Mouse (Mus musculus) kidney, embryonic 16.5 days (tissue): ENCODE measurements around the gene Akt1. TPM values are rescaled to one million over a fixed set of nuclear protein-coding genes. Genes with fewer than 3 reads are reported as not detected.
A peak's percentile ranks its signal among the peaks of the same experiment; 100 is the strongest.

Experiments
- ATAC-seq: fragments of 200-750 bp; cut with Nextera tagmentation; 2 replicates; pipeline ENCODE4 v1.8.0; 2017; ENCODE audit warnings: moderate TSS enrichment; ENCODE audit not compliant: low FRiP score, low TSS enrichment
- H3K27ac ChIP-seq: fragments of 300-500 bp; sonication (generic); 2 replicates; pipeline ENCODE4 v1.5.1; 2014; ENCODE audit warnings: low read length
- H3K27me3 ChIP-seq: fragments of 300-500 bp; sonication (generic); 2 replicates; pipeline ENCODE4 v1.6.1; 2014; ENCODE audit warnings: low read length, control low read depth, mixed read lengths; ENCODE audit not compliant: insufficient read depth
- H3K36me3 ChIP-seq: fragments of 300-500 bp; sonication (generic); 2 replicates; pipeline ENCODE4 v1.6.1; 2014; ENCODE audit warnings: low read length, control low read depth, mixed read lengths; ENCODE audit not compliant: insufficient read depth
- H3K4me1 ChIP-seq: fragments of 300-500 bp; sonication (generic); 2 replicates; pipeline ENCODE4 v1.6.1; 2014; ENCODE audit warnings: low read length, control low read depth, mixed read lengths; ENCODE audit not compliant: insufficient read depth
- H3K4me2 ChIP-seq: fragments of 300-500 bp; sonication (generic); replicated peaks from 2 replicates; pipeline ENCODE4 v1.6.1; 2014; ENCODE audit warnings: low read depth, low read length
- H3K4me3 ChIP-seq: fragments of 300-500 bp; sonication (generic); 2 replicates; pipeline ENCODE4 v1.5.1; 2014; ENCODE audit warnings: mild to moderate bottlenecking, low read length
- H3K9ac ChIP-seq: fragments of 300-500 bp; sonication (generic); replicated peaks from 2 replicates; pipeline ENCODE4 v1.6.1; 2014; ENCODE audit warnings: low read length
- H3K9me3 ChIP-seq: fragments of 300-500 bp; sonication (generic); 2 replicates; pipeline ENCODE4 v1.6.1; 2016; ENCODE audit warnings: low read length, control low read depth
- WGBS: fragments of 180-500 bp; shearing (Covaris S2); extraction: QIAGEN DNeasy Blood & Tissue Kit; methylation state at CpG from one replicate; pipeline ENCODE4 v1.1.7; 2014; 5-methylcytosine and 5-hydroxymethylcytosine counted together
- polyA plus RNA-seq: library from polyadenylated mRNA; unstranded; fragments of >200 nt; fragmentation: Nextera tagmentation; extraction: Ambion mirVana; gene quantifications from 2 replicates; pipeline ENCODE4 v1.2.1, GENCODE M21; 2015

Akt1 gene
- polyA plus RNA-seq, 1 experiment from 2014 or later, result 49.5 TPM

DNA sequence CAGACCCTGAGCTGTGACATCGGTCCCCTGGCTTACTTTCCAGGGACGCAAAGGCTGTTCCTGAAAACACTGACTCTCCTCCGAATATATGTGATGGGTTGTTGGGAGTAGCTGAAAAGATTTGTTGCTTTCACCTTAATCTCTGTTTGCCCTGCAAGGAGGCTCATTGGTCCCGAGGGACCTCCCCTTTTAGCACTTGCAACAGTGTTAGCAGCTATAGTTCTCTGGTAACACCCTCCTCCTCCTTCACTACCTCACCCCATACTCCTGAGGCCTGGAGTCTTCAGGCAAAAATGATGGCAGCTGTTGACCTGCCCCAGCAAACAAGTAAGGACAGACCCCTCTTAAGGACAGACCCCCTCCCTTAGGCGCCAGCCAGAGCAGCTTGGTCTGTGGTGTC is 44.3 kb upstream of the Akt1 start:
- H3K4me1 ChIP-seq, result peaks cover 34% of the 10 kb centered on the region
- no peak overlapping the region for H3K4me3 ChIP-seq
- no peak overlapping the region for H3K27ac ChIP-seq
- no peaks in the 10 kb centered on the region for H3K27me3 ChIP-seq
- H3K36me3 ChIP-seq, result no peaks in the 10 kb centered on the region
- H3K9ac ChIP-seq, result no peak overlapping the region
- H3K4me2 ChIP-seq, result no peak overlapping the region
- H3K9me3 ChIP-seq, result no peaks in the 10 kb centered on the region
- no peak for ATAC-seq
- WGBS, result 42% methylated on average over 5 of the region's 5 CpGs

DNA sequence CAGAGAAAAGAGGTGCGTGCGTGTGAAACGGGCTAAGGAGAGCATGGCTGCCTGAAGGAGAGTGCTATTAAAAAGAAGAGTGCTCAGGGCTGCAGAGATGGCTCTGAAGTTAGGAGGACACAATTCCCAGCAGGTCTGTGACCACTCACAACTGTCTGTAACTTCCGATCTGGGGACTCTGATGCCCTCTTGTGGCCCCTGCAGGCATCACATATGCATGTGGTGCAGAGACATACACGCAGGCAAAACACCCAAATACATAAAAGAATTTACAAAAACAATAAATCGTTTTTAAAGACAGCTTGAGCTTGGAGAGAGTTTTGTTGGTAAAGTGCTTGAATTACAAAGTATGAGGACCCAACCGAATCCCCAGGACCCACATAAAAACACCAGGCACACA is 42.5 kb upstream of the Akt1 start:
- Histone ChIP-seq H3K4me3 (no peak overlapping the region), H3K9me3 (no peaks in the 10 kb centered on the region), H3K9ac (no peak overlapping the region), H3K27ac (no peak overlapping the region), H3K36me3 (no peaks in the 10 kb centered on the region), H3K4me2 (no peak overlapping the region), H3K4me1 (peaks cover 26% of the 10 kb centered on the region), H3K27me3 (no peaks in the 10 kb centered on the region)
- WGBS, result 37% methylated on average over 7 of the region's 7 CpGs
- no peak for ATAC-seq

DNA sequence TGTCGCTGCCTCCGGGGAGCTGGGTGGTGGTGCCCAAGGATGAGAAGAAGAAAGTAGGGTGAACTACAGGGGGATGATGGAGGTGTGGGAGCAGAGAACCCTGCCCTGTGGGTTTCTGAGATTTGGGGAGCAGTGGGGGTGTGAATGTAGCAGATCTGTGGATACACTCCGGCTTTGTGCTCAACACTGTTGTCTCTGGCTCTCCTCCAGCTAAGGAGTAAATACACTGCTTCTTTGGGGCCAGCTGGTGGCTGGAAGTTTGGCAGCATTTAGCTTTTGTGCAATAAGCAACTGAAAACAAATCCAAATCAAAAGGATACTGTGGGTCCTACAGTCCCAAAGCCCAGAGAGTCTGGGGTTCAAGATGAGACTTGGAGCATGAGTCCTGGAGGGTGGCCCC is 39.3 kb upstream of the Akt1 start:
- Histone ChIP-seq H3K4me2 (no peak overlapping the region), H3K36me3 (no peaks in the 10 kb centered on the region), H3K27ac (no peak overlapping the region), H3K4me1 (peaks cover 2% of the 10 kb centered on the region), H3K9me3 (no peaks in the 10 kb centered on the region), H3K27me3 (no peaks in the 10 kb centered on the region), H3K9ac (no peak overlapping the region), H3K4me3 (no peak overlapping the region)
- 54% methylated on average over 3 of the region's 3 CpGs for WGBS
- ATAC-seq, result no peak

DNA sequence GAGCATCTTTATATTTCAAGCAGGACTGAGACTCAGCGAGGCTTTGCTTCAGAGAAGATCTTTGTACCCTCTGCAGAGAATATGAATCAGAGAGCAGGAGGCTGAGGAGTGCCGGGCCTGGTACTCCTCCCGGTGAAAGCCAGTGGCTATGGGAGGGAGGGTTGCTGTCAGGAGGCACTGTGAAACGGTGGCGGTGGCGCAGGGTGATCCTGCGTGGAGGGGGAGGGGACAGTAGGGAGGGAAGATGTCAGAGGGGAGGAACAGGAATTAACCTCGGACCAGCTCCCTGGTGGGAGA is 32.8 kb upstream of the Akt1 start:
- Histone ChIP-seq H3K4me2 (no peak overlapping the region), H3K9me3 (no peaks in the 10 kb centered on the region), H3K4me3 (no peak overlapping the region), H3K9ac (no peak overlapping the region), H3K27me3 (peaks cover 11% of the 10 kb centered on the region; the same call in 1 of the 2 replicates), H3K27ac (no peak overlapping the region), H3K4me1 (peaks cover 15% of the 10 kb centered on the region), H3K36me3 (no peaks in the 10 kb centered on the region)
- 23% methylated on average over 8 of the region's 8 CpGs for WGBS
- peak; percentile 29; the same call in 1 of the 2 replicates for ATAC-seq

DNA sequence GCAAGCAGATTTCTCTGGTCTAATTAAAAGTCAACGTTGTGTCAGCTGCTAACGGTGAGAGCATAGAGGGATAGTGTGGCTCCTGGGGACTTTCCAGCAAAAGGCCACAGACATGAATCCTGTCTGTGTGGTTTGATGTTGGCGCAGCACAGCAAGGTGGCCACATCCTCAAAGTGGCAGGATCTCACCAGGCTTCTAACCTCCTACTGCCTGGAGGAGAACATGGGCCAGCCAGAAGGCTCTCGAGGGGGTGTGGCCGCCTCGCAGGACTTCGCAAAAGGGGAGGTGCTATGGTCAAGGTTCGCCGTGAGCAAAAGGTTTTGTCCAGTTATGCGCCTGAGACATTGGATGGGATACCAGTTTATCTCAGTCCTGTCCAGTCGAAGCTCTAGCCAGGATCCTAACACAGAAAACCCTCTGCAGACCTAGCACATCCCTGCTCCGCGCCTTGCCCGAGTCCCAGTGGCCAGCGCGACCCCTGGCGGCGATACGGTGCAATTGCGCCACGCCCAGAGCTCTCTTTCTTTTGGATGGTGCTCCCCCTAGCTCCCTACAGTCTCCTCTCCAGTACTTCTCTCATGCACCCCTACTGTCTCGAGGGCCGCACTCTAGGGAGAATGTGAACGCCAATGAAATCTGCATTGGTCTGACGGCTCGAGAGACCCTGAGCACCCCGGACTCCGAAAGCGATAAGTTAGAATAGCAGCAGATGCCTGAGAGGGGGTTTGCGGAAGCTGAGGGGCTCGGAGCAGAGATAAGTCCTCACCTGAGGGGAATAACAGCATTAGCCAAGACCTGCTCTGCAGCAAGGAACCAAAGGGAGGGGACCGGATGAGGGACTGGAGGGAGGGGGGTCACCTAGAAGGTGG is 32.3 kb upstream of the Akt1 start:
- peaks cover 11% of the 10 kb centered on the region; the same call in 1 of the 2 replicates for H3K27me3 ChIP-seq
- H3K4me3 ChIP-seq, result peak overlapping the region; percentile 28
- no peaks in the 10 kb centered on the region for H3K36me3 ChIP-seq
- WGBS, result 13% methylated on average over 32 of the region's 32 CpGs
- peak; percentile 87 for ATAC-seq
- no peak overlapping the region for H3K27ac ChIP-seq
- peak overlapping the region; percentile 53 for H3K4me2 ChIP-seq
- peaks cover 15% of the 10 kb centered on the region for H3K4me1 ChIP-seq
- H3K9me3 ChIP-seq, result no peaks in the 10 kb centered on the region
- peak overlapping the region; percentile 48; the same call in 1 of the 2 replicates for H3K9ac ChIP-seq

DNA sequence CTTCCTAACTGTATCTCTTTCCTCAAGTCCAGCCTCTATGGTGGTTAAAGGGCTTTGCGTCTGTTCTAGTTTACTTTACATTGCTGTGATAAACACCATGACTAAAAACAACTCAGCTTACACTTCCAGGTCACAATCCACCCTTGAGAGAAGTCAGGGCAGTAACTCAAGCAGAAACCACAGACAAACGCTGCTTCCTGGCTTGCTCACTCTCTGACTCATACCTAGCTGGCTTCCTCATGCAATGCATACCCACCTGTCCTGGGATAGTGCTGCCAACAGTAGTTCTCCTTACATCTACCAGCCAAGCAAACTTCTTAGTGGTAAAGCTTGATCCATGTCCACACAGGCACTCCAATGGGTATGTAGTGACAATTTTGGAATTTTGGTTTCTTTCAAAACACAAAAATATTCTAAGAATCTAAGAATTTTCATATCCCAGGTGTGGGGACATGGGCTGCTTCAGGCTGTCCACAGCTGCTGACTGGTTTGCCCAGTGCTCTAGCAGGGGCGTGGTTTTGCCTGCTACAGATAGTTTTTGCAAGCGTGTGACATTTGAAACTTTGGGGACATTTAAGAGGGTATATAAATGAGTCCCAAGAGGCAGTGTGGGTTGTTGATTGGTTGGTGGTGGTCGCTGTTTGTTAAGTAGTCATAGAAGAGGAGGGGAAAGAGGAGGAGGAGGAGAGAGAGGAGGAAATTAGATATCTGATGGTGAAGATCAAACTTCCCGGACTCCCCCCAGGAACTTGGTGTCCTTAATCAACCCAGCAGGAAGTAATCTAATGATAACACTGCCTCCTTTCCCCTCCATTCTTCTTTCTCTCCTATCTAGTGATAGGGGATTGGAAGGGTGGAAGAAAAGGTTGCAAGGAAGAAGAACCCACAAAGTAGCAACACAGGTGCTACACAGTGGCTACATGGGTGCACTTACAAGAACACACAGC is 28.0 kb upstream of the Akt1 start:
- 20% methylated on average over 6 of the region's 6 CpGs for WGBS
- H3K27ac ChIP-seq, result no peak overlapping the region

DNA sequence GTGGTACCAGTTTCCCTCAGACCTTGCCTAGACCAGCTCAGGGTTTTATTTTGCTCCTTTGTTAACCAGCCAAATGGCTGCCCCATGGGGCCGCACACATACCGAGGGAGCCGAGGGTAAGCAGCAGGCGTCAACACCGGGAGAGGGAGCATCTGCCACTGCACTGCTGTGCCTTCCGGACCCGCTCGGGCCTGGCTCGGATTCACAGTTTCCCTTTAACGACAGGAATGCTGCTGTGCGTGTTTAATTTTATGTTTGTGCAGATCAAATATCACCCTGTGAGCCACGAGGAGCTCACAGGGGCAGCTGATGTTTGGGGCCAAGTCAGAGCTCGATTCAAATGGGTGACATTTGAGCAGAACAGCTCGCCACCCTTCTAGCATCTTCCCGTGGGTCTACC is 25.8 kb upstream of the Akt1 start:
- no peaks in the 10 kb centered on the region for H3K9me3 ChIP-seq
- H3K27me3 ChIP-seq, result peaks cover 11% of the 10 kb centered on the region
- H3K27ac ChIP-seq, result no peak overlapping the region
- H3K9ac ChIP-seq, result peak overlapping the region; percentile 23
- peak overlapping the region; percentile 28 for H3K4me2 ChIP-seq
- peaks cover 15% of the 10 kb centered on the region; the same call in 1 of the 2 replicates for H3K4me1 ChIP-seq
- WGBS, result 1% methylated on average over 15 of the region's 15 CpGs
- H3K36me3 ChIP-seq, result no peaks in the 10 kb centered on the region
- peak; percentile 47; the same call in 1 of the 2 replicates for ATAC-seq
- peak overlapping the region; percentile 10; the same call in 1 of the 2 replicates for H3K4me3 ChIP-seq

More for the DNA sequence above, 28.0 kb upstream of the Akt1 start:
- no peak overlapping the region for H3K4me2 ChIP-seq
- peaks cover 19% of the 10 kb centered on the region for H3K27me3 ChIP-seq
- no peaks in the 10 kb centered on the region for H3K36me3 ChIP-seq
- no peak overlapping the region for H3K4me3 ChIP-seq
- ATAC-seq, result no peak
- no peak overlapping the region for H3K9ac ChIP-seq
- H3K9me3 ChIP-seq, result no peaks in the 10 kb centered on the region
- H3K4me1 ChIP-seq, result peaks cover 25% of the 10 kb centered on the region

DNA sequence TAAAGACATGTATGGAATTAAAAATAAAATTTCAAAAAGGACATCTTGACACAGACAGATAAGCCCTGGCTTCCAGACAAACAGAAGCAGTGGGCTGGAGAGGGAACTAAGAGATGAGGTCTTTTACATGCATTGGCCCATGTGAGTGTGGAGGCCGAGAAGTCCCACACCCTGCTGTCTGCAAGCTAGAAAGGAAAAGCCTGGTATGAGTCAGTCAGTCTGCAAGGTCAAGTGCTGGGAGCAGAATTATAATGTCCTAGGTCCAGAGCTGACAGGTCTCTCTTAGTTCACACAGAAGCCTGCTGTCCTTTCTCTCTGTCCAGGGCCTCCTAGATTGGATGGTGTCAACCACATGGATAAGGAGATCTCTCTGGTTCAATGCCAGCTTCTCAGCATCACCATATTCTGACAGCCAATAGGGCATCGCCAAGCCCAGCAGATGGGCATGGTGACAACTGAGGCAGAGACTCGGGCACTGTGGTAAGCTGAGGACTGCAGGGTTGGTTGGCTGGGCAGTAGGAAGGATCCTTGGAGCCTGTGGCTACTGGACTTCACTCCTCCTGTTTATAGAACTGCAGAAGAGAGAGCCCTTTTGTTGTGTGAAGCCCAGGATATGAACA is 22.2 kb upstream of the Akt1 start:
- WGBS, result 81% methylated on average over 3 of the region's 3 CpGs
- Histone ChIP-seq H3K27ac (no peak overlapping the region), H3K36me3 (no peaks in the 10 kb centered on the region), H3K4me2 (no peak overlapping the region), H3K9ac (no peak overlapping the region), H3K4me3 (no peak overlapping the region), H3K4me1 (peaks cover 25% of the 10 kb centered on the region), H3K9me3 (no peaks in the 10 kb centered on the region), H3K27me3 (peaks cover 11% of the 10 kb centered on the region)
- ATAC-seq, result no peak

DNA sequence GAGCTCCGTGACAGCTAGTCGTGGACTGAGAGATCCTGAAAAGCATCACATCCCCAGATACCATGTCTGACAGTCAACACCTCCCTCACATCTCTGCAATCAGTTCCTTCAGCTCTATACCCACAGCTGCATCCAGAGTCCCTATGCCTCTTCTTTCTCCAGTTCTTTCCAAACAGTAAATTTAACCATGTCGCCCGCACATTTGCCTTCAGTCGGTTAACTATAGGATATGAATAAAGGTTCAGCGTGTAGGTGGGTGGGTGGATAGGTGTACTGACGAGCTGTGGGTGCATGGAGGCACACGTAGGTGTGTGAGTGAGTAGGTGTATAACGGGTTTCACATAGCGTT is 19.4 kb upstream of the Akt1 start:
- WGBS, result 78% methylated on average over 10 of the region's 10 CpGs
- Histone ChIP-seq H3K27ac (peak overlapping the region; percentile 76; the same call in 1 of the 2 replicates), H3K9ac (peak overlapping the region; percentile 95), H3K4me1 (peaks cover 14% of the 10 kb centered on the region), H3K36me3 (no peaks in the 10 kb centered on the region), H3K4me2 (peak overlapping the region; percentile 88), H3K9me3 (no peaks in the 10 kb centered on the region), H3K27me3 (no peaks in the 10 kb centered on the region), H3K4me3 (peak overlapping the region; percentile 79)
- ATAC-seq, result no peak
